Mouse (Mus musculus) left cerebral cortex, postnatal 36 days (tissue): ENCODE data around the gene Ccne1. TPM values are rescaled to one million over a fixed set of nuclear protein-coding genes. Genes with fewer than 3 reads are reported as not detected.

Source experiments
- DNase-seq, 2 experiments: peaks; one replicate each; pipeline ENCODE4 v3.0.0; 2021 to 2022; ENCODE audit warnings: low spot score in 2 of 2, mixed read lengths in 1 of 2
- intact Hi-C: fragments of 180-260 bp; cut with DNase I; formaldehyde crosslinking; loops from one replicate; pipeline ENCODE4 v1.15.1; 2025
- total RNA-seq, 2 experiments: library from RNA; stranded (reverse); gene quantifications; 2 replicates each; pipeline ENCODE4 v1.2.3; 2021

The Ccne1 gene
- total RNA-seq, 2 experiments from 2014 or later, result 17.8 to 19.8 TPM

DNA sequence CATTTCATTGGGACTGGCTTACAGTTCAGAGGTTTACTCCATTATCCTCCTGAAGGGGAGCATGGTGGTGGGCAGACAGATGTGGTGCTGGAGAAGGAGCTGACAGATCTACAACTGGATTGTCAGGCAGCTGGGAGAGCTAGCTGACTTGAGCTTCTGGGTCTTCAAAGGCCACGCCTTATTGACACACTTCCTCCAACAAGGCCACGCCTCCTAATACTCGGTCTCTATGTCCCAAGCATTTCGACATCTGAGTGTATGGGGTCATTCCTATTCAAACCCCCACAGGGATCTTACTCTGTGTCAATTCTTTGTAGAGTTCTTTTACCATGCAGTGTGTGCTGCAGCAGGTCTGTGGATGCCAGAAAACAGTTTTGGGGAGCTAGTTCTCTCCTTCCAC, 42.9 kb downstream of the Ccne1 start:
- DNase-seq, result no peak
- intact Hi-C loops, result loop anchor here (5.0 kb wide), 1 partner anchor 103 kb away; no protein-coding TSS in a partner anchor

DNA sequence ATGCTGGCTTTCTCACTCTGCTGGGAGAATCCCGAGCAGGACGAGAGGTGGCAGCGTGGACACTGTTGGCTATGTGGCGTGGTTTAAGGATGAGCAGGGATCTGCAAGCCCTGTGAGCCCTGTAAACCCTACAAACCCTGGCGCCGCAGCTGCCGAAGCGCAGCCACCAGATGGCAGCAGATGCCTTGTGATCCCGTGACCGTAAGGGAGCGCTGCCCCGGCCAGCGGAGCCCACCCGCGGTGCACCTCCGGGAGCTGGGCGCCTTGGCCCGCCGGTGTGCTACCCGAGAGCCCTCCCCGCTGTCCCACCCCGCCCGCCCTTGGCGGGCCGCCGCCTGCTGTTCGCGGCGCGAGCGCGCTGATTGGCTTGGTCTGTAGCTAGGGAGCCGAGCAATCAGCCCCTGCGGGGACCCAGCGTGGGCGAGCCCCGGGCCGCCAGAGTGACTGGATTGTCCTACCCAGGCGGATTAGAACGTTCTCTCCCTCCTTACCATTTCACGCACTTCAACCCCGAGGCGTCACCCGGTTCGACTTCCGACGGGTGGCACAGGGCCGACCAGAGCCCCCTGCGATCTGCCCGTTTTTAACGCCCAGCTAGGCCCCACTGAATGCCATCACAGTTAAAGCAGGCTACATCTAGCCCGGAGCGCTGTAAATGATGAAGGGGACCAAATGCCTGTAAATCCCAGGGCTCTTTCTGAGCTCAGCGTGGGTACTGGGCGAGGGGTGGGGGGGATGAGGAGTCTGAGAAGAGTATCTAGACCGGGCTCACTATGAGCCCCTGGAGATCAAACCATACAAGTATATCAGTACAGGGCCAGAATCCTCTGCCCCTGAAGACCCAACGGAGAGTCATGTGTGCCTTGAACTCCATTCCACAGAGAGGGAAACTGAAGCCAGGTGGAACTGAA, 46.0 kb downstream of the Ccne1 start:
- intact Hi-C loops, result loop anchor here (2.0 to 5.0 kb wide), 2 partner anchors 79 to 106 kb away; no protein-coding TSS in a partner anchor
- peak; percentile 86 to 88 for DNase-seq

DNA sequence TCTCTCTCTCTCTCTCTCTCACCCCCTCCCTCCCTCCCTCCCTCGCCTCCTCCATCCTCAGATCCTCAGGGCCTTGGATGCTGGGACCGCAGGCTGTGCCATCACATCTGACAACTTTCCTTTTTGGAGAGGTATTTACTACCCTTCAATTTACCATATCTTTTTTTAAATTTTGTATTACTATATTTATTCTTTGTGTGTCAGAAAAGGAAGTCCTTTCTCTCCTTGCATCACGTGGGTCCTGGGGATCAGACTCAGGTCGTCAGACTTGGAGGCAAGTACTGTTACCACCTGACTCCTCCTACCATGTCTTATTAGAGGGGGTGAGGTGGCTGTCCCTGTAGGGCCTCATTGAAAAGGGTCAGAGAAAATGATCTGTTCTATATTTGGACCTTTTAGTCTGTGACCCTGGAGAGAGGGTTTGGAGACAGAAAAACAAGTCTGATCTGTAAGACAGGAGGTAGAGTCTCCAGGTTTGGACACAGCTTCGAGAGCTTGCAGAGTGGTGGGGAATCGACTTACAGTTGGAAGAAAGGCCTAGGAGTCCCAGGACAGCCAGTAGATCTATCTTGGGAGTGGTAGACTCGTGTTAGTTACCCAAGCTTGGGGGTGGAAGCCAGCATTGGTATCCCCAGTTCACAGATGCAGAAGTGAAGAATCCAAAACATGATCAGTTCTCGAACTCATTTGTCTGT, 47.6 kb downstream of the Ccne1 start:
- intact Hi-C loops, result loop anchor here (2.0 to 5.0 kb wide), 2 partner anchors 81 to 108 kb away; no protein-coding TSS in a partner anchor
- no peak for DNase-seq

DNA sequence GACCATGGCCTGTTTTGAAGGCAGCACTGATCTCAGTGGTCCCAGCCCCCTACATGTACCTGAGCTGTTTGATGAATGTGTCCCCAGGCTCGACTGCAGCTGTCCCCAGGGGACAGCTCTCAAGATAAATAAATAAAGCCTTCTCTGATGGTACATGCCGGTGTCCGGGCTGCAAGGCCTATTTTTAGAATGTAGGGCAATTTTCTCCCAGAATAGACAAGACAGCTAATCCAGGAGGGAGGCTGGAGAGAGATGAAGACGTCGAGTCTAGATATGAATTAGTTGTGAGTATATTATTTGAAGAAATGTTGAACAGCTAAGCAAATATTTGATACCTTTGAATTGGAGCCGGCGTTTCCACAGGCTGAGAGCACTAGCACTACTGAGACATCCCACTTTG, 48.2 kb downstream of the Ccne1 start:
- DNase-seq, result no peak
- intact Hi-C loops, result no loop called here

DNA sequence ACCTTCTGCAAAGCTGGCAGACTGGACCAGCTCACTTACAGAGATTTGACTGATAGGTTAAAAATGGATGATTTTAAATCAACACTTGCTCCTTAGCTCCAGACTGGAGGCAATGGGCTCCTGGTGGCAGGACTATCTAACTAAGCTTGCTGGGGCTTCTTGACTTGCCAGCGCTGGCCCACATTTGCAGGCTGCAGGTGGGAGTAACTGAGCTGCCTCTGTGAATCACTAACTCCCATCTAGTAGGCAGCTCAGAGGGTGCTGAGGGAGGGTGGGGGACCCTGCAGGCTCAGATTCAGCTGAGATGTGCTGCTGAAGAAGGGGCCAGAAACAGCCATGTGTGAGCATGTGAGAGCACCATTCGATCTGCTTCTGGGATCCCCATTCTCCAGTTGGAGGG, 51.3 kb downstream of the Ccne1 start:
- intact Hi-C loops, result no loop called here
- DNase-seq, result peak in 1 of 2 experiments; percentile 51

DNA sequence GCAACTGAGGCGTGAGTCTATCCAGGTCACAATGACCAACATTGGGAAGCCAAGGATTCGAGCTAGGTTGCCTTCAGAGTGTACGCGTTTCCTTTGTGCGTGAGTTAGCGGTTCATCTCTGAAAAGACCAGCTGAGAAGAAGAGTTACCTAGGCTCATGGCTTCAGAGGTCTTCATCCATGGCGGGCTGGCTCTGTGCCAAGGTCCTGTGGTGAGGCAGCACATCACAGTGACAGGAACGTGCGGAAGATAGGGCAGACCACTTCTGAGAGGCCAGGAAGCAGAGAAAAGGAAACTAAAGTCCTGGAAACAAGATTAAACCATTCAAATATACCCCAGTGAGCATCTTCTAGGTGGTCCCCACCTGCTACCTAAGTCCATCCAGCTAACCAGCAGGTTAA, 53.1 kb downstream of the Ccne1 start:
- no peak for DNase-seq
- intact Hi-C loops, result no loop called here

Other genes starting within 250 kb of the Ccne1 start
- gene Uri1, start 84.0 kb downstream of the Ccne1 start, total RNA-seq, result 10 to 100 TPM; 47.7 to 51.9 TPM
- gene 1600014C10Rik, start 75.7 kb upstream of the Ccne1 start, total RNA-seq, result 10 to 100 TPM; 23.8 to 24.5 TPM
- gene Plekhf1, start 120.5 kb upstream of the Ccne1 start, total RNA-seq, result 1 to 10 TPM; 1.7 to 2.1 TPM
- 10 to 100 TPM; 24.1 to 26.0 TPM for gene Pop4, start 163.9 kb upstream of the Ccne1 start, total RNA-seq